Comparison of ENCODE assay signal across 18 mouse cellular contexts in the genomic region with DNA sequence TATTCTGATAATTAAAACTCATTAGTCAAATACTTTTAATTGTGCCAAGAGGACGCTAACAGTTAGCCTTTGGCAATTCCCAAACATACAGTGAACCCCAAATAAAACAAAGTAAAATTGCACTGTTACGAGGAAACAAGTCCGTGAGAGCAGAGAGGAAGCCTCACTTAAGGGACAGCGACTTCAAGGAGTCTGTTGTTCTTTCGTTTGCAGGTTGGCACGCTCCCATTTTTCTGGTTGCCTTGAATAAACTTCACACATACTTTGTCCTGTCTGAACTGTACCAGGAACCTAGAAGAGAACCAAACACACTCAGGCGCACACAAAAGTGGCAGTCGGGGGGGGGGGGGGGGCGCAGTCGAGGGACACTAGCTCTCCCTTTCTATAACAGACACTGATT.
DNase-seq lines count a peak whose midpoint lies in the region; ATAC-seq and TF ChIP-seq lines count a peak whose summit lies in the region.
"Had no signal": no experiment of that assay in that cellular context is flagged by ENCODE, and none has a peak within 500 bp of the region (broad histone marks: within the 10 kb centered on the region; RNA-seq: fewer than 3 reads in every experiment).

No protein-coding gene starts in this region.

- intact Hi-C loops in left cerebral cortex, postnatal 10 days (cut with DNase I), result no loop called here

- peaks cover 62% of the 10 kb centered on the region for H3K36me3 ChIP-seq in lung, embryonic 14.5 days (ENCODE audit: insufficient read depth)
- peaks cover 42% of the 10 kb centered on the region for H3K36me3 ChIP-seq in midbrain, embryonic 13.5 days
- H3K36me3 ChIP-seq: liver, embryonic 15.5 days had no signal

- ATAC-seq in lung, embryonic 14.5 days (ENCODE audit: insufficient read depth), result no peak
- ATAC-seq in midbrain, embryonic 13.5 days, result no peak

- peak; percentile 55 to 82 for DNase-seq in adrenal gland, adult (ENCODE audit: inconsistent age in 2 of 2, low spot score in 1 of 2)
- DNase-seq in adrenal gland, postnatal 4 days (ENCODE audit: low spot score in 2 of 2), result no peak
- DNase-seq in kidney, postnatal 36 days, result peak; percentile 32 to 40
- no peak for DNase-seq in kidney, adult 9 months
- DNase-seq in lung, embryonic 14.5 days, result peak; percentile 76
- peak; percentile 30 to 33 for DNase-seq in lung, postnatal 4 days
- no peak for DNase-seq in left cerebral cortex, postnatal 10 days (ENCODE audit: extremely low spot score in 1 of 2, low spot score in 2 of 2)
- DNase-seq: cerebellum, adult 11 months; cerebellum, postnatal 25 days; gastrocnemius, postnatal 25 days; kidney, adult 8-10 months had no signal

- TF ChIP-seq CTCF in lung, embryonic 14.5 days (IDR thresholded peaks at IDR 0.05; ENCODE audit: low read depth), result no peak

- no peaks in the 10 kb centered on the region for H3K27me3 ChIP-seq in lung, embryonic 14.5 days (ENCODE audit: insufficient read depth, low read length)
- H3K27me3 ChIP-seq in midbrain, embryonic 13.5 days, result no peaks in the 10 kb centered on the region
- H3K27me3 ChIP-seq: forebrain, embryonic 12.5 days; limb, embryonic 12.5 days; liver, embryonic 15.5 days; neural tube, embryonic 12.5 days had no signal

- H3K27ac ChIP-seq in lung, embryonic 14.5 days (ENCODE audit: low read depth), result no peak overlapping the region
- H3K27ac ChIP-seq in midbrain, embryonic 13.5 days, result no peak overlapping the region
- H3K27ac ChIP-seq: forebrain, embryonic 12.5 days; hindbrain, embryonic 14.5 days; limb, embryonic 12.5 days; liver, embryonic 15.5 days; neural tube, embryonic 12.5 days had no signal

- H3K4me1 ChIP-seq in lung, embryonic 14.5 days (ENCODE audit: insufficient read depth), result no peaks in the 10 kb centered on the region
- H3K4me1 ChIP-seq in midbrain, embryonic 13.5 days (replicated peaks), result peaks cover 13% of the 10 kb centered on the region
- H3K4me1 ChIP-seq: limb, embryonic 12.5 days; liver, embryonic 15.5 days; neural tube, embryonic 12.5 days had no signal

- H3K9me3 ChIP-seq in lung, embryonic 14.5 days (ENCODE audit: low read depth, low read length), result no peaks in the 10 kb centered on the region
- no peaks in the 10 kb centered on the region for H3K9me3 ChIP-seq in midbrain, embryonic 13.5 days
- H3K9me3 ChIP-seq: forebrain, embryonic 12.5 days; limb, embryonic 12.5 days; liver, embryonic 15.5 days; neural tube, embryonic 12.5 days had no signal

- H3K9ac ChIP-seq in lung, embryonic 14.5 days, result no peak overlapping the region
- no peak overlapping the region for H3K9ac ChIP-seq in midbrain, embryonic 13.5 days (replicated peaks)
- H3K9ac ChIP-seq: forebrain, embryonic 12.5 days; hindbrain, embryonic 14.5 days; limb, embryonic 12.5 days; liver, embryonic 15.5 days; neural tube, embryonic 12.5 days had no signal

- WGBS in lung, embryonic 14.5 days, result 52% methylated on average over 10 of the region's 10 CpGs
- WGBS in midbrain, embryonic 13.5 days, result 82% methylated on average over 10 of the region's 10 CpGs

- H3K4me3 ChIP-seq in lung, embryonic 14.5 days (ENCODE audit: low read depth, low read length), result no peak overlapping the region
- no peak overlapping the region for H3K4me3 ChIP-seq in midbrain, embryonic 13.5 days (replicated peaks)
- H3K4me3 ChIP-seq: forebrain, embryonic 12.5 days; limb, embryonic 12.5 days; liver, embryonic 15.5 days; neural tube, embryonic 12.5 days had no signal

- H3K4me2 ChIP-seq in lung, embryonic 14.5 days, result no peak overlapping the region
- no peak overlapping the region for H3K4me2 ChIP-seq in midbrain, embryonic 13.5 days (replicated peaks)
- H3K4me2 ChIP-seq: forebrain, embryonic 12.5 days; heart, embryonic 11.5 days; hindbrain, embryonic 14.5 days; limb, embryonic 12.5 days; liver, embryonic 15.5 days; neural tube, embryonic 12.5 days had no signal

Comparison
In these comparisons a context has a peak if more than half of its experiments do, and no peak if none do; other contexts are left out.
1. DNase-seq: peak in adrenal gland, adult (2 of 2), kidney, postnatal 36 days (2 of 2), lung, embryonic 14.5 days (single experiment) and lung, postnatal 4 days (2 of 2); none in adrenal gland, postnatal 4 days (0 of 2), kidney, adult 9 months (single experiment) and left cerebral cortex, postnatal 10 days (0 of 2).